Mouse (Mus musculus): ENCODE measurements around the gene Arhgap31. TPM values are rescaled to one million over a fixed set of nuclear protein-coding genes. Genes with fewer than 3 reads are reported as not detected.

Arhgap31 gene
- total and polyA plus RNA-seq, 3 experiments, result 0.01 to 0.04 TPM; not detected in 1

- no peaks in the 10 kb centered on the region for H3K36me3 ChIP-seq (ENCODE audit: control insufficient read depth in 1 of 2, insufficient read depth in 2 of 2, low read length in 2 of 2)
- TF ChIP-seq MAFK (IDR thresholded peaks at IDR 0.05; ENCODE audit: borderline replicate concordance, low read depth, low read length) (no peak), USF2 (IDR thresholded peaks at IDR 0.05; ENCODE audit: borderline replicate concordance in 1 of 2, insufficient read depth in 1 of 2, low read depth in 1 of 2, low read length in 2 of 2) (no peak), RAD21 (IDR thresholded peaks at IDR 0.05; ENCODE audit: low read depth, low read length) (no peak), ETS1 (IDR thresholded peaks at IDR 0.05; ENCODE audit: low read depth, low read length) (no peak), TBP (IDR thresholded peaks at IDR 0.05; ENCODE audit: low read depth, low read length) (no peak)
Observed at GRCm38 (mm10) chr16:38617977-38618376, 95.1 kb downstream of the Arhgap31 start.

GRCm38 (mm10) chr16:38613646-38614045 is 99.4 kb downstream of the Arhgap31 start:
- no peak for DNase-seq (ENCODE audit: low read depth, low spot score)
- Histone ChIP-seq H3K36me3 (ENCODE audit: control insufficient read depth in 1 of 2, insufficient read depth in 2 of 2, low read length in 2 of 2) (no peaks in the 10 kb centered on the region), H3K27me3 (ENCODE audit: control insufficient read depth in 1 of 2, insufficient read depth in 2 of 2, low read length in 2 of 2) (no peaks in the 10 kb centered on the region; a peak in 1 of 4 replicates), H3K27ac (ENCODE audit: control insufficient read depth, low read depth, low read length) (no peak overlapping the region), H3K9ac (ENCODE audit: control insufficient read depth, low read depth, low read length, poor library complexity, severe bottlenecking) (no peak overlapping the region), H3K4me3 (ENCODE audit: control insufficient read depth in 1 of 2, insufficient read depth in 1 of 2, low read depth in 2 of 2, low read length in 2 of 2) (no peak overlapping the region), H3K4me1 (ENCODE audit: control insufficient read depth in 1 of 2, insufficient read depth in 2 of 2, low read length in 2 of 2) (no peaks in the 10 kb centered on the region), H3K9me3 (replicated peaks; ENCODE audit: insufficient read depth, low read length) (no peaks in the 10 kb centered on the region), H3K79me2 (ENCODE audit: control insufficient read depth, insufficient read depth, low read length, poor library complexity) (no peaks in the 10 kb centered on the region)
- TF ChIP-seq USF1 (IDR thresholded peaks at IDR 0.05; ENCODE audit: low read depth, low read length) (no peak), E2F4 (IDR thresholded peaks at IDR 0.05; ENCODE audit: borderline replicate concordance, low read depth, low read length) (no peak), NELFE (IDR thresholded peaks at IDR 0.05; ENCODE audit: low read depth, low read length) (no peak), CHD2 (IDR thresholded peaks at IDR 0.05; ENCODE audit: low read length) (no peak), GATA1 (IDR thresholded peaks at IDR 0.05; ENCODE audit: low read depth, low read length) (no peak), CTCF (IDR thresholded peaks at IDR 0.05 in 2 of 3, conservative IDR thresholded peaks at IDR 0.05 in 1 of 3; ENCODE audit: control insufficient read depth in 1 of 3, insufficient read depth in 1 of 3, low read depth in 2 of 3, low read length in 3 of 3, poor library complexity in 1 of 3, severe bottlenecking in 1 of 3) (no peak), TBP (IDR thresholded peaks at IDR 0.05; ENCODE audit: low read depth, low read length) (no peak), USF2 (IDR thresholded peaks at IDR 0.05; ENCODE audit: borderline replicate concordance in 1 of 2, insufficient read depth in 1 of 2, low read depth in 1 of 2, low read length in 2 of 2) (no peak), POLR2AphosphoS5 (IDR thresholded peaks at IDR 0.05; ENCODE audit: borderline replicate concordance, low read depth, low read length) (no peak), EP300 (IDR thresholded peaks at IDR 0.05; ENCODE audit: low read depth in 1 of 2, low read length in 2 of 2) (no peak), ZMIZ1 (IDR thresholded peaks at IDR 0.05; ENCODE audit: low read depth, low read length) (no peak)

More at GRCm38 (mm10) chr16:38617977-38618376, 95.1 kb downstream of the Arhgap31 start:
- no peak for DNase-seq (ENCODE audit: low read depth, low spot score)
- no peak overlapping the region for H3K27ac ChIP-seq (ENCODE audit: control insufficient read depth, low read depth, low read length)
- no peak overlapping the region for H3K4me3 ChIP-seq (ENCODE audit: control insufficient read depth in 1 of 2, insufficient read depth in 1 of 2, low read depth in 2 of 2, low read length in 2 of 2)
- H3K27me3 ChIP-seq (ENCODE audit: control insufficient read depth in 1 of 2, insufficient read depth in 2 of 2, low read length in 2 of 2), result no peaks in the 10 kb centered on the region; a peak in 1 of 4 replicates
- no peaks in the 10 kb centered on the region for H3K4me1 ChIP-seq (ENCODE audit: control insufficient read depth in 1 of 2, insufficient read depth in 2 of 2, low read length in 2 of 2)
- no peaks in the 10 kb centered on the region for H3K79me2 ChIP-seq (ENCODE audit: control insufficient read depth, insufficient read depth, low read length, poor library complexity)
- no peaks in the 10 kb centered on the region for H3K9me3 ChIP-seq (replicated peaks; ENCODE audit: insufficient read depth, low read length)
- H3K9ac ChIP-seq (ENCODE audit: control insufficient read depth, low read depth, low read length, poor library complexity, severe bottlenecking), result no peak overlapping the region

- H3K9ac ChIP-seq (ENCODE audit: control insufficient read depth, low read depth, low read length, poor library complexity, severe bottlenecking), result no peak overlapping the region
- H3K4me3 ChIP-seq (ENCODE audit: control insufficient read depth in 1 of 2, insufficient read depth in 1 of 2, low read depth in 2 of 2, low read length in 2 of 2), result no peak overlapping the region
- no peaks in the 10 kb centered on the region for H3K79me2 ChIP-seq (ENCODE audit: control insufficient read depth, insufficient read depth, low read length, poor library complexity)
- no peaks in the 10 kb centered on the region for H3K4me1 ChIP-seq (ENCODE audit: control insufficient read depth in 1 of 2, insufficient read depth in 2 of 2, low read length in 2 of 2)
- no peaks in the 10 kb centered on the region for H3K9me3 ChIP-seq (replicated peaks; ENCODE audit: insufficient read depth, low read length)
- no peaks in the 10 kb centered on the region for H3K36me3 ChIP-seq (ENCODE audit: control insufficient read depth in 1 of 2, insufficient read depth in 2 of 2, low read length in 2 of 2)
- no peaks in the 10 kb centered on the region; a peak in 1 of 4 replicates for H3K27me3 ChIP-seq (ENCODE audit: control insufficient read depth in 1 of 2, insufficient read depth in 2 of 2, low read length in 2 of 2)
- TF ChIP-seq RAD21 (IDR thresholded peaks at IDR 0.05; ENCODE audit: low read depth, low read length) (no peak), MYB (IDR thresholded peaks at IDR 0.05; ENCODE audit: low read depth, low read length) (no peak), ZC3H11A (IDR thresholded peaks at IDR 0.05; ENCODE audit: low read depth, low read length) (no peak), EP300 (IDR thresholded peaks at IDR 0.05; ENCODE audit: low read depth in 1 of 2, low read length in 2 of 2) (no peak), CHD2 (IDR thresholded peaks at IDR 0.05; ENCODE audit: low read length) (no peak)
- no peak overlapping the region for H3K27ac ChIP-seq (ENCODE audit: control insufficient read depth, low read depth, low read length)
- no peak for DNase-seq (ENCODE audit: low read depth, low spot score)
Observed at GRCm38 (mm10) chr16:38612646-38613045, 100.4 kb downstream of the Arhgap31 start.
